Mouse (Mus musculus): ENCODE data around the gene Dner.

The Dner gene

GRCm38 (mm10) chr1:84321327-84321726, 374.7 kb downstream of the Dner start:
- no peak for DNase-seq (ENCODE audit: low spot score)
